Mouse (Mus musculus): ENCODE data around the gene Myh10. TPM values are rescaled to one million over a fixed set of nuclear protein-coding genes. Genes with fewer than 3 reads are reported as not detected.

Myh10 gene
- total and polyA plus RNA-seq, 3 experiments = 17.9 to 25.9 (median 25.6) TPM

DNA sequence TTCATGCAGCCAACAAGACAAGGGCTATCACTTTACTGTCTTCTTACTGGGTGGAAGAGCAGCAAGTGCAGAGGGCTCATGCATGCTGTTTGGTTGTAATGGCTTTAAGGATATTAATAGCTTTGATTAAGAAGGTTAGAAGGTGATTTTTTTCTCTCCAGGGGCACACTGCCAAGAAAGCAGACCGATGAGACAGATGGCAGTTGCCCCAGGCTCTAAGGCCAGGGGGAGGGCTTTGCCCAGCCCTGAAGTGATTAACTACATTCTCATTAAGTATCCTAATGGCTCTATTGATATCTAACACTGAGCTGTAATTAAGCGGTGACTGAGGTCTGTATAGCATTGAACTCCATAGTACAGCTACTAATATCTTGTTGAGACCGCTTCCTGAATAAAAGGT lies 73.3 kb downstream of the Myh10 start:
- Histone ChIP-seq H3K4me1 (ENCODE audit: control insufficient read depth, insufficient read depth, low read length) (no peaks in the 10 kb centered on the region), H3K4me3 (no peak overlapping the region), H3K36me3 (ENCODE audit: control insufficient read depth, insufficient read depth, low read length) (peaks cover 4% of the 10 kb centered on the region; the same call in 1 of the 2 replicates), H3K27me3 (ENCODE audit: control insufficient read depth, insufficient read depth, low read length) (no peaks in the 10 kb centered on the region), H3K27ac (no peak overlapping the region), H3K79me2 (replicated peaks; ENCODE audit: control insufficient read depth, insufficient read depth, low read length) (no peaks in the 10 kb centered on the region), H3K9ac (ENCODE audit: low read depth, low read length) (no peak overlapping the region)
- DNase-seq = peak in 1 of 2 experiments; percentile 21
- WGBS = 54% methylated on average over 3 of the region's 3 CpGs
- TF ChIP-seq POLR2A (IDR thresholded peaks at IDR 0.05; ENCODE audit: insufficient read depth, low read depth, low read length) (no peak), CTCF (IDR thresholded peaks at IDR 0.05) (no peak), EP300 (IDR thresholded peaks at IDR 0.05; ENCODE audit: insufficient read depth, low read depth, low read length) (no peak)
- intact Hi-C loops (cut with DNase I) = no loop called here

DNA sequence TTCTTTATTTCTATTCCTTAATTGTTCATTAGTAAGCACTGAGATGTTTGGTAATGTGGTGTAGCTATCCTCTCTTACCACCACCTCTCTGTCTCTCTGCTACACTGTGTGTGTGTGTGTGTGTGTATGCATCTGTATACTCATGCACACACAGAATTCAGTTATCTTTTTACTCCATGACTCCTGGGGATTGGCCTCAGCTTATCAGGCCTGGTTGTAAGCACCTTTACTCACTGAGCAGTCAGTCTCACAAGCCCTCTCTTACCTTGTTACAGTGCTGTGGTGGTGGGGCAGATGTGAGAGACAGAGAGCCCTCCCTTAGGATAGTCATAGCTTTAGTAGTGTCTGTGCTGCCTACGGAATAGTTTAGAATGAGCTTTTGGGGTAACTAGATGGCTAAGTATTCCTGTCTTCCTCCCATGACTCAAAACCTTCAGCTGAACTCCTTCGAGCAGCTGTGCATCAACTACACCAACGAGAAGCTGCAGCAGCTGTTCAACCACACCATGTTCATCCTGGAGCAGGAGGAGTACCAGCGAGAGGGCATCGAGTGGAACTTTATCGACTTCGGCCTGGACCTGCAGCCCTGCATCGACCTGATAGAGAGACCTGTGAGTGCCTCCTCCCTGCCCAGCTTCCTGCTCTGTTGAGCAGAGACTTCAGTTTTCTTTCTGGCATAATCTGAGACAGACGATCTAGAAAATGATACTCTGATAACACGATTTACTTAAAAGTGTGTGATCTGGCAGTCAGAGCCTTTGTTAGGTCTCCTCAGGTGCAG lies 76.6 kb downstream of the Myh10 start:
- TF ChIP-seq CTCF (IDR thresholded peaks at IDR 0.05) = no peak
- no peak for TF ChIP-seq EP300 (IDR thresholded peaks at IDR 0.05; ENCODE audit: insufficient read depth, low read depth, low read length)
- no peak for TF ChIP-seq POLR2A (IDR thresholded peaks at IDR 0.05; ENCODE audit: insufficient read depth, low read depth, low read length)
- no peak overlapping the region for H3K9ac ChIP-seq (ENCODE audit: low read depth, low read length)
- no peaks in the 10 kb centered on the region for H3K79me2 ChIP-seq (replicated peaks; ENCODE audit: control insufficient read depth, insufficient read depth, low read length)
- no peak overlapping the region for H3K4me3 ChIP-seq
- H3K36me3 ChIP-seq (ENCODE audit: control insufficient read depth, insufficient read depth, low read length) = peaks cover 4% of the 10 kb centered on the region; the same call in 1 of the 2 replicates
- no peak for DNase-seq
- no peaks in the 10 kb centered on the region for H3K27me3 ChIP-seq (ENCODE audit: control insufficient read depth, insufficient read depth, low read length)
- no peaks in the 10 kb centered on the region for H3K4me1 ChIP-seq (ENCODE audit: control insufficient read depth, insufficient read depth, low read length)
- 87% methylated on average over 10 of the region's 10 CpGs for WGBS
- intact Hi-C loops (cut with DNase I) = no loop called here
- no peak overlapping the region for H3K27ac ChIP-seq

DNA sequence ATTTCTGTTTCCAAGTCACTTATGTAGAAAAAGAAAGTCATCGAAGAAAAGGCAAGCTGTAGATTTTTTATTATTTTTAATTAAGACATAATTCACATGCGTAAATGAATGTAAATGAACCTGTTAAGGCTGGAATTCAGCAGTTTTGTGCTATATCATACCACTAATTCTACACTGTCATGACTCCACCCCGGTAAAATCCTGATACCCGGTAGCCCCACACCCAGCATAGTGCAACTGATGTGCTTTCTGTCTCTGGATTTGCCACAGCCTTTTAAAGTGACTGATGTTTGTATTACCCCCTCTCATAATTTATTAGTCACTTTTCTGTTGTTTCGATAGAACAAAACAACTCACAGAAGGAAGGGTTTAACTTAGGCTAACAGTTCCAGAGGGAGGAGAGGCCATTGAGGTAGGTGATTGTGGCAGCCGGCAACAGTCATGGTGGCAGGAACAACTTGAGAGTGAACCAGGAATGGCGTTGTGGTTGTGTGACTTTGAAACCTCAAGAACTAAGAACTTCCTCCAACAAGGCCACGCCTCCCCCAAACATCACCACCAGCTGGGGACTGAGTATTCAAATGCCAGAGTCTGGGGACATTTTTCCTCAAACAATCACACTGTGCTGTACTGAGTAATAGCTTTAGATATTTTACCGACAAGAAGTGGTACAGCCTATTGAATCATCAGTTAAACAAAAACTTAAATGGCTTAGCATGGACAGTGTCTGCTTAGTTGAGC lies 78.6 kb downstream of the Myh10 start:
- Histone ChIP-seq H3K4me3 (no peak overlapping the region), H3K27me3 (ENCODE audit: control insufficient read depth, insufficient read depth, low read length) (no peaks in the 10 kb centered on the region), H3K9ac (ENCODE audit: low read depth, low read length) (no peak overlapping the region), H3K27ac (no peak overlapping the region), H3K36me3 (ENCODE audit: control insufficient read depth, insufficient read depth, low read length) (no peaks in the 10 kb centered on the region), H3K79me2 (replicated peaks; ENCODE audit: control insufficient read depth, insufficient read depth, low read length) (no peaks in the 10 kb centered on the region), H3K4me1 (ENCODE audit: control insufficient read depth, insufficient read depth, low read length) (no peaks in the 10 kb centered on the region)
- DNase-seq = no peak
- intact Hi-C loops (cut with DNase I) = no loop called here
- WGBS = 90% methylated on average over 9 of the region's 9 CpGs
- TF ChIP-seq POLR2A (IDR thresholded peaks at IDR 0.05; ENCODE audit: insufficient read depth, low read depth, low read length) (no peak), EP300 (IDR thresholded peaks at IDR 0.05; ENCODE audit: insufficient read depth, low read depth, low read length) (no peak), CTCF (IDR thresholded peaks at IDR 0.05) (no peak)

DNA sequence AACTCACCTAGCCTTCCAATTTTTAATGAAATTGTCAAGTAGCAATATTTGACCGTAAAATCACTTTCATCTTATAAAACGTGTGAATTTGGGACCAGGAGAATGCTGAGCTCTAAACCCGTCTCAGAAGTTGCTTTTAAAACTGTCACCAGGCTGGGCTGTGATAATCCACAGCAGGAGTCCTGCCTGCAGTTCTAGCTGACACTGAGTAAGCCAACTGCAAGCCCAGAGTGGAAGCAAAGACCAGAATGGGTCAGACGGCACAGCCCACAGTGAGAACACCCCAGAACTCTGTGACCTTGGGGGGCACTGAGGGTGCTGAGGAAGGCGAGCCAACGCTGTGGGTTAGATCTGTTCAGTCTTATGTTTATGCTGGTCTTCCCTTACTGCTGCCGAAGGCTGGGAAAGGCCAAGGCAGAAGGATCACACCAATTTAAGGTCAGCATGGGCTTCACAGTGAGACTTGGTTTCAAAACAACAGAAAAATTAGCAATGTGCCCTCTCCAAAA lies 84.8 kb downstream of the Myh10 start:
- Histone ChIP-seq H3K4me1 (ENCODE audit: control insufficient read depth, insufficient read depth, low read length) (peaks cover 3% of the 10 kb centered on the region), H3K4me3 (no peak overlapping the region), H3K27me3 (ENCODE audit: control insufficient read depth, insufficient read depth, low read length) (no peaks in the 10 kb centered on the region), H3K9ac (ENCODE audit: low read depth, low read length) (no peak overlapping the region), H3K79me2 (replicated peaks; ENCODE audit: control insufficient read depth, insufficient read depth, low read length) (no peaks in the 10 kb centered on the region), H3K36me3 (ENCODE audit: control insufficient read depth, insufficient read depth, low read length) (no peaks in the 10 kb centered on the region), H3K27ac (no peak overlapping the region)
- TF ChIP-seq EP300 (IDR thresholded peaks at IDR 0.05; ENCODE audit: insufficient read depth, low read depth, low read length) (no peak), CTCF (IDR thresholded peaks at IDR 0.05) (no peak), POLR2A (IDR thresholded peaks at IDR 0.05; ENCODE audit: insufficient read depth, low read depth, low read length) (no peak)
- 82% methylated on average over 7 of the region's 7 CpGs for WGBS
- DNase-seq = no peak
- intact Hi-C loops (cut with DNase I) = no loop called here

- Histone ChIP-seq H3K79me2 (replicated peaks; ENCODE audit: control insufficient read depth, insufficient read depth, low read length) (no peaks in the 10 kb centered on the region), H3K4me3 (no peak overlapping the region), H3K27ac (no peak overlapping the region), H3K36me3 (ENCODE audit: control insufficient read depth, insufficient read depth, low read length) (no peaks in the 10 kb centered on the region), H3K27me3 (ENCODE audit: control insufficient read depth, insufficient read depth, low read length) (no peaks in the 10 kb centered on the region), H3K4me1 (ENCODE audit: control insufficient read depth, insufficient read depth, low read length) (peaks cover 3% of the 10 kb centered on the region), H3K9ac (ENCODE audit: low read depth, low read length) (no peak overlapping the region)
- DNase-seq = no peak
- intact Hi-C loops (cut with DNase I) = no loop called here
- TF ChIP-seq CTCF (IDR thresholded peaks at IDR 0.05) = no peak
- no peak for TF ChIP-seq POLR2A (IDR thresholded peaks at IDR 0.05; ENCODE audit: insufficient read depth, low read depth, low read length)
- no peak for TF ChIP-seq EP300 (IDR thresholded peaks at IDR 0.05; ENCODE audit: insufficient read depth, low read depth, low read length)
- 76% methylated on average over 11 of the region's 11 CpGs for WGBS
Observed at GRCm38 (mm10) chr11:68777933-68778332, 86.6 kb downstream of the Myh10 start.

DNA sequence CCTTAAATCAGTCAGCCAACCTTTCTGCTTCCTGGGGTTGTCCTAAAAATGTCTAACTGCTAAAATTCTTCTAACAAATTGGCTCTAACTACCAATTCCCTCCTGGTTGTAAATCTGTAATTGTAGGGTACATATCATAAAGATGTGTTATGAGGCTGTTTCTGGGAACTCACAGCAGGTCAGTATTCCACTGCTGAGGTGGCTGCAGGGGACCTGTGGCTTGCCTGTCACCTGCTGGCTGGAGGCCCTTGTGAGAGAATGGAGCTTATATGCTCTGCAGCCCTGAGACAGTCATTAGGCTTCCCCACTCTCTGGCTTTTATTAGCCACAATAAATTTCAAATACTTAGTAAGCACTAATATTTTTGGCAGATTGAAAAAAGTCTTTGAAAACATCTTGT lies 87.5 kb downstream of the Myh10 start:
- H3K79me2 ChIP-seq (replicated peaks; ENCODE audit: control insufficient read depth, insufficient read depth, low read length) = no peaks in the 10 kb centered on the region
- no peaks in the 10 kb centered on the region for H3K27me3 ChIP-seq (ENCODE audit: control insufficient read depth, insufficient read depth, low read length)
- H3K9ac ChIP-seq (ENCODE audit: low read depth, low read length) = no peak overlapping the region
- no peak for DNase-seq
- TF ChIP-seq CTCF (IDR thresholded peaks at IDR 0.05) (no peak), EP300 (IDR thresholded peaks at IDR 0.05; ENCODE audit: insufficient read depth, low read depth, low read length) (no peak), POLR2A (IDR thresholded peaks at IDR 0.05; ENCODE audit: insufficient read depth, low read depth, low read length) (no peak)
- H3K4me1 ChIP-seq (ENCODE audit: control insufficient read depth, insufficient read depth, low read length) = peaks cover 3% of the 10 kb centered on the region
- H3K4me3 ChIP-seq = no peak overlapping the region
- no peak overlapping the region for H3K27ac ChIP-seq
- intact Hi-C loops (cut with DNase I) = no loop called here
- no peaks in the 10 kb centered on the region for H3K36me3 ChIP-seq (ENCODE audit: control insufficient read depth, insufficient read depth, low read length)

Data from heart, adult 2 months (tissue).